Mouse (Mus musculus) kidney, adult 2 months (tissue): ENCODE measurements at regions not wholly inside any gene's neighbourhood (a gene's known extent, or its start where the extent isn't known, plus 50 kb on each side); places are given as distances from the start of the nearest gene placed in this dataset.

Experiments
- CTCF ChIP-seq: fragments of 200-500 bp; conservative IDR thresholded peaks from 2 replicates; pipeline ENCODE4 v1.5.1; 2011; ENCODE audit warnings: low read depth, mild to moderate bottlenecking, control low read depth, low read length, moderate library complexity, mixed read lengths; ENCODE audit not compliant: insufficient read depth, insufficient read length
- POLR2A ChIP-seq: fragments of 200-500 bp; IDR thresholded peaks from one replicate; pipeline ENCODE4 v1.6.1; 2011; ENCODE audit warnings: low read depth, low read length, control low read depth

DNA sequence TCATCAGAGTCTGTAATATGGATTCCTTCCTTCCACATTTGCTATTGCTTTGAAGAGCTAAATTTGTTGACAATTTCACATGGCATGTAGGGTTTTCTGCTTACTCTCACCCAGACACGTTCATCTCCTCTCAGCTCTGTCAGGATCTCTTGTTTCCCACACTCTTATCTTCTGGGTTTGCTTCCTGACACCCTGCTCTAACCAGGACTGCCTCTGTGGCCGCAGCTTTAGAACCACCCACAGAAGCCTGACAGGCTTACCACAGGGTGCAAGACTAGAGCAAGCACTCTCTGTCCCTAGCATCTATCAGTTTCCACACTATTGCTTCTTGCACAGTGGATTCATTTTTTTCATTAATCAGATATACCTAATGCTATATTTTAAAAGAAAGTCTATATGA, 408.5 kb upstream of the Btbd3 start:
- TF ChIP-seq CTCF (no peak), POLR2A (no peak)
